ENCODE assay signal across 16 mouse cellular contexts in the genomic region with DNA sequence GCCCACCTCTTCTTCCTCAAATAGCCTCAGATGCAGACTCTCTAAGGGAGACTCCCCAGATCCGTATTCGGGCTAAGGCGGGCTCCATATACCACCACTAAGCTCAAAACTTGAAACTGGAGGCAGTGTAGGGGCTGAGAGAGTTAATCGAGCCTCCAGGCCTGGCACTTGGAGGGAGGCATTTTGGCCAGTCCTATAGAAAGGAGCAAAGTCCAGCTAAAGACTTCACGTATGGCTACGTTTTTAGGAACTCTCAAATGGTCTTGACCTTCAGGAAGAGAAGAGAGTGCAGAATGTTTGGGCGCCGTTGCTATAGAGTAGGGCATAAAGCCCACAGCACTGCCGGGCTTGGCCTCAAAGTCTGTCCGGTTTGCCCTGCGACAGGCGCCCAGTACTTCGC. TPM values are rescaled to one million over a fixed set of nuclear protein-coding genes. Genes with fewer than 3 reads are reported as not detected.
DNase-seq lines count a peak whose midpoint lies in the region; ATAC-seq and TF ChIP-seq lines count a peak whose summit lies in the region.
"Had no signal": no experiment of that assay in that cellular context is flagged by ENCODE, and none has a peak within 500 bp of the region (broad histone marks: within the 10 kb centered on the region; RNA-seq: fewer than 3 reads in every experiment).

No protein-coding gene starts in this region.

- peaks cover 35% of the 10 kb centered on the region for H3K4me1 ChIP-seq in embryonic facial prominence, embryonic 13.5 days
- no peaks in the 10 kb centered on the region for H3K4me1 ChIP-seq in midbrain, embryonic 14.5 days (ENCODE audit: control insufficient read depth, insufficient read depth, low read length)
- no peaks in the 10 kb centered on the region for H3K4me1 ChIP-seq in liver, embryonic 12.5 days
- no peaks in the 10 kb centered on the region for H3K4me1 ChIP-seq in liver, embryonic 11.5 days (replicated peaks; ENCODE audit: control insufficient read depth, insufficient read depth, low read length)

- no peaks in the 10 kb centered on the region for H3K9me3 ChIP-seq in embryonic facial prominence, embryonic 13.5 days
- H3K9me3 ChIP-seq in midbrain, embryonic 14.5 days (ENCODE audit: control insufficient read depth, low read length): no peaks in the 10 kb centered on the region
- no peaks in the 10 kb centered on the region for H3K9me3 ChIP-seq in liver, embryonic 12.5 days (replicated peaks)
- H3K9me3 ChIP-seq in liver, embryonic 11.5 days (ENCODE audit: control insufficient read depth, low read length): no peaks in the 10 kb centered on the region
- H3K9me3 ChIP-seq: limb, embryonic 15.5 days had no signal

- peaks cover 98% of the 10 kb centered on the region for H3K27me3 ChIP-seq in embryonic facial prominence, embryonic 13.5 days
- peaks cover 98% of the 10 kb centered on the region for H3K27me3 ChIP-seq in midbrain, embryonic 14.5 days (ENCODE audit: control insufficient read depth, insufficient read depth, low read length)
- peaks cover 99% of the 10 kb centered on the region for H3K27me3 ChIP-seq in liver, embryonic 12.5 days (replicated peaks)
- H3K27me3 ChIP-seq in liver, embryonic 11.5 days (replicated peaks; ENCODE audit: control insufficient read depth, insufficient read depth, low read length): peaks cover 98% of the 10 kb centered on the region

- peak overlapping the region; percentile 62 for H3K9ac ChIP-seq in embryonic facial prominence, embryonic 13.5 days
- H3K9ac ChIP-seq in midbrain, embryonic 14.5 days (replicated peaks; ENCODE audit: low read length): no peak overlapping the region
- no peak overlapping the region for H3K9ac ChIP-seq in liver, embryonic 12.5 days
- no peak overlapping the region for H3K9ac ChIP-seq in liver, embryonic 11.5 days (ENCODE audit: low read depth, low read length)
- H3K9ac ChIP-seq: limb, embryonic 15.5 days had no signal

- TF ChIP-seq POLR2A in brain, embryonic 14.5 days (IDR thresholded peaks at IDR 0.05; ENCODE audit: borderline replicate concordance, extremely low read depth, insufficient read depth, insufficient read length, poor library complexity, severe bottlenecking): no peak

- no peaks in the 10 kb centered on the region for H3K36me3 ChIP-seq in embryonic facial prominence, embryonic 13.5 days
- no peaks in the 10 kb centered on the region for H3K36me3 ChIP-seq in midbrain, embryonic 14.5 days (ENCODE audit: control insufficient read depth, insufficient read depth, low read length)
- H3K36me3 ChIP-seq in liver, embryonic 12.5 days: no peaks in the 10 kb centered on the region
- no peaks in the 10 kb centered on the region for H3K36me3 ChIP-seq in liver, embryonic 11.5 days (ENCODE audit: control insufficient read depth, insufficient read depth, low read length)
- H3K36me3 ChIP-seq: G1E; limb, embryonic 15.5 days had no signal

- ATAC-seq in embryonic facial prominence, embryonic 13.5 days (ENCODE audit: insufficient number of reproducible peaks, insufficient read depth, low FRiP score, low TSS enrichment, low read depth): no peak
- no peak for ATAC-seq in midbrain, embryonic 14.5 days (ENCODE audit: low FRiP score, low TSS enrichment)
- ATAC-seq in liver, embryonic 12.5 days: no peak
- no peak for ATAC-seq in liver, embryonic 11.5 days (replicated peaks; ENCODE audit: low FRiP score)
- ATAC-seq: hindbrain, postnatal 0 days had no signal

- peak overlapping the region; percentile 20 for H3K4me3 ChIP-seq in embryonic facial prominence, embryonic 13.5 days
- 0 out of 2 replicates have a peak overlapping the region, but pooled peaks have one; percentile 1 for H3K4me3 ChIP-seq in midbrain, embryonic 14.5 days (replicated peaks; ENCODE audit: low read depth, low read length)
- H3K4me3 ChIP-seq in liver, embryonic 12.5 days: no peak overlapping the region
- H3K4me3 ChIP-seq in liver, embryonic 11.5 days (ENCODE audit: low read depth, low read length): no peak overlapping the region
- H3K4me3 ChIP-seq: limb, embryonic 15.5 days; myocyte had no signal

- TF ChIP-seq CTCF in brain, embryonic 14.5 days (IDR thresholded peaks at IDR 0.05; ENCODE audit: borderline replicate concordance, extremely low read depth, insufficient read depth, insufficient read length): no peak

- no peak overlapping the region for H3K27ac ChIP-seq in embryonic facial prominence, embryonic 13.5 days
- peak overlapping the region; percentile 6; the same call in 1 of the 2 replicates for H3K27ac ChIP-seq in midbrain, embryonic 14.5 days (replicated peaks; ENCODE audit: low read depth, low read length)
- no peak overlapping the region for H3K27ac ChIP-seq in liver, embryonic 12.5 days
- H3K27ac ChIP-seq in liver, embryonic 11.5 days (ENCODE audit: low read depth, low read length): no peak overlapping the region
- H3K27ac ChIP-seq: hindbrain, postnatal 0 days; limb, embryonic 15.5 days had no signal

- 7% methylated on average over 13 of the region's 13 CpGs for WGBS in embryonic facial prominence, embryonic 13.5 days
- under 1% methylated on average over 13 of the region's 13 CpGs for WGBS in midbrain, embryonic 14.5 days
- WGBS in liver, embryonic 12.5 days (ENCODE audit: insufficient replicate concordance): 2% methylated on average over 13 of the region's 13 CpGs
- 6% methylated on average over 13 of the region's 13 CpGs for WGBS in liver, embryonic 11.5 days

- DNase-seq in kidney, postnatal 10 days: peak; percentile 7
- no peak for DNase-seq in kidney, postnatal 14 days
- peak; percentile 15 for DNase-seq in brain, embryonic 14.5 days (ENCODE audit: low read depth)
- DNase-seq in midbrain, embryonic 14.5 days: peak; percentile 21
- DNase-seq in liver, embryonic 11.5 days (ENCODE audit: low spot score): no peak
- no peak for DNase-seq in ovary, postnatal 14 days (ENCODE audit: low spot score)
- DNase-seq: gastrocnemius, postnatal 14 days; kidney, adult 9 months; lung, adult 2 months had no signal

- H3K4me2 ChIP-seq in embryonic facial prominence, embryonic 13.5 days: peak overlapping the region; percentile 40
- peak overlapping the region; percentile 29 for H3K4me2 ChIP-seq in midbrain, embryonic 14.5 days (ENCODE audit: low read length)
- no peak overlapping the region for H3K4me2 ChIP-seq in liver, embryonic 12.5 days
- no peak overlapping the region for H3K4me2 ChIP-seq in liver, embryonic 11.5 days
- H3K4me2 ChIP-seq: limb, embryonic 15.5 days had no signal

RNA-seq across cellular contexts. Expression of a gene that starts 7.1 kb away (rescaled TPM):
- polyA plus RNA-seq in brain, embryonic 14.5 days (2012; rRNA removed): 17.2 and 18.6 TPM in 2 replicates
- 62.5 and 65.6 TPM in 2 replicates for polyA plus RNA-seq in embryonic facial prominence, embryonic 13.5 days (2015; fragmentation: Nextera tagmentation; extraction: Ambion mirVana)
- polyA plus RNA-seq in midbrain, embryonic 14.5 days (2014; fragmentation: Nextera tagmentation; extraction: Ambion mirVana): 27.0 and 27.5 TPM in 2 replicates
- polyA plus RNA-seq in liver, embryonic 12.5 days (2016; fragmentation: Nextera tagmentation; extraction: Ambion mirVana): 5.0 and 5.9 TPM in 2 replicates
- 17.7 and 23.1 TPM in 2 replicates for polyA plus RNA-seq in liver, embryonic 11.5 days (2014; fragmentation: Nextera tagmentation; extraction: Ambion mirVana)
- polyA plus RNA-seq: frontal cortex, adult 2 months; G1E had no signal

Comparison
In these comparisons a context has a peak if more than half of its experiments do, and no peak if none do; other contexts are left out.
1. DNase-seq: peak in kidney, postnatal 10 days (single experiment), brain, embryonic 14.5 days (single experiment) and midbrain, embryonic 14.5 days (single experiment); none in kidney, postnatal 14 days (single experiment), liver, embryonic 11.5 days (single experiment) and ovary, postnatal 14 days (single experiment).
2. H3K4me2 ChIP-seq: peak in embryonic facial prominence, embryonic 13.5 days (single experiment) and midbrain, embryonic 14.5 days (single experiment); none in liver, embryonic 12.5 days (single experiment) and liver, embryonic 11.5 days (single experiment).
3. H3K4me3 ChIP-seq: peak in embryonic facial prominence, embryonic 13.5 days (single experiment) and midbrain, embryonic 14.5 days (single experiment); none in liver, embryonic 12.5 days (single experiment) and liver, embryonic 11.5 days (single experiment).